Mouse (Mus musculus): ENCODE measurements around the gene Fcer1g.

DNA sequence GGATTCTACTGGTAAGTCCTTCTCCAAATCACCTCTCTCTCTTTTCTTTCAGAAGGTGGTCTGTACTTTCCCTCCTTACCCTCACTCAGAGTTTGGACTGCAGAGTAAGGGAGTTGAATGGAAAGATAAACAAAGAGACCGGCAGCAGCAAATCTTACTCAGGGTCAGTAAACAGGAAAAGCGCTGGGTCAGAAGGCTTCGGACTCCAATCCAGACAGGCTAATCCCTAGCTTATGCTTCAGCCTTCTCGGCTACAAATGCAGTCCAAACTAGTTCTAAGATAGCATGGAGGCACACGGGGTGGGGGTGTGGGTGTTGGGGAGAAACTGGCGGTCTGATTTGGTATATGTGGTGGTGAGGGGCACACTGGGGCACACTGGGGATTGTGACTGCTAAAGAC, 3.3 kb upstream of the Fcer1g start:
- no peak for TF ChIP-seq CTCF (IDR thresholded peaks at IDR 0.05; ENCODE audit: borderline replicate concordance, control insufficient read depth, extremely low read depth, insufficient read depth, low read length, poor library complexity)
- TF ChIP-seq POLR2A (IDR thresholded peaks at IDR 0.05; ENCODE audit: control insufficient read depth, extremely low read depth, insufficient read depth, low read length, poor library complexity), result no peak

Data from thymus, adult 2 months (tissue).